Mouse (Mus musculus) colon, adult 2 months (tissue): Measurements from ENCODE around the gene Serpina10. TPM values are rescaled to one million over a fixed set of nuclear protein-coding genes. Genes with fewer than 3 reads are reported as not detected.

ENCODE experiments used
- polyA plus RNA-seq: library from polyadenylated mRNA; depleted of rRNA; stranded (reverse); fragments of >200 nt; gene quantifications from 2 replicates; pipeline ENCODE4 v1.2.3, GENCODE M21; 2012; rRNA removed

Gene Serpina10
- polyA plus RNA-seq: 0.07 and 0.13 TPM in 2 replicates

DNA sequence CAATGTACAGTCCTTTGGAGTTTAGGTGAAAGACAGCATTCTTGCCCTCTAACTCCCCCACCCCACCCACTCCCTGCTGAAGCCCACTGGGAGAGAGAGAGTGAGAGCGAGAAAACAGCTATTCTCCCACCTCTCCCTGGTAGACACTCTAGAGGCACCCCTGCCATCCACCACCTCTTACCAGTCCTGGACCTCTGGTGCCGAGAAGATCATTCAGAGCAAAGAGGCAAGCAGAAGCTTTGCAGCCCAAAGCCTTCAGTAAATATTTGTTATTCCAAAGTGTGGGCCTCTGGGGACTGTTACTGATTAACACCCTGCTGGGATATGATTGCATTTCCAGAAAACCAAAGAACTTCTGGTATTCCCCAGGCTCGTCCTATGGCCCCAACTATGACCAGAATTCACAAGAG lies at the start of gene Serpina10:
Serpina10 (minus strand) TSS at position 242 of the 410 bp plus-strand sequence.

DNA sequence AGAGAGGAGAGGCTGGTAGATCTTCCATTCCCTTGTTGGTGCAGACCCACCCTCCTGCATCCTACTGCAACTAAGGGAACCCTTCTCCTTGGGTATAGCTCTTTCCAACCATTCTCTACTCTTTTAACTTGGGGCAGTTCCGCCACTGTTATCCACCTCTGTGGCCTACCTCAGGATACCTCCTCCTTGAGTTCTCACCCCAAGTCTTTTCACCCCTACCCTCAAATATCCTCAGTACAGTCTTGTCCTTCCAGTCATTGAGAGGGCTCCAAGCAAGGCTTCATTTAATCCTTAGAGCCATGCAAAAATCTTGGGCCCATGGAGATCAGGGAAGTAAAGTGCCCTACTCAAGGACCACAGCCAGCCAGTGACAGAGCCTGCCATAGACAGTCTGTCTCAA lies 44.8 kb upstream of the Serpina10 start, which contains the start of gene Serpina16:
Serpina16 (minus strand) TSS at position 101 of the 400 bp plus-strand sequence.

GRCm38 (mm10) chr12:103656848-103657626 lies 25.8 kb upstream of the Serpina10 start, which contains the start of gene Serpina6:
Gene Serpina6, minus strand, starts transcription at chr12:103657212.

Other genes starting within 250 kb of the Serpina10 start
- 1.7 and 2.0 TPM in 2 replicates for gene Otub2, start 242.8 kb downstream of the Serpina10 start, polyA plus RNA-seq
- gene 9330161L09Rik, start 223.6 kb downstream of the Serpina10 start, polyA plus RNA-seq: 0.38 and 0.50 TPM in 2 replicates
- 19.9 and 27.8 TPM in 2 replicates for gene Ddx24, start 205.6 kb downstream of the Serpina10 start, polyA plus RNA-seq
- gene Ifi27, start 197.2 kb downstream of the Serpina10 start, polyA plus RNA-seq: 150 and 212 TPM in 2 replicates
- gene Ifi27l2a, start 187.8 kb downstream of the Serpina10 start, polyA plus RNA-seq: 288 and 311 TPM in 2 replicates
- gene Ifi27l2b, start 174.2 kb downstream of the Serpina10 start, polyA plus RNA-seq: 123 and 151 TPM in 2 replicates
- gene Ppp4r4, start 99.2 kb downstream of the Serpina10 start, polyA plus RNA-seq: 0.09 and 0.19 TPM in 2 replicates
- not detected in 2 replicates for gene Serpina6, start 25.8 kb upstream of the Serpina10 start, polyA plus RNA-seq
- not detected in 2 replicates for gene Serpina16, start 44.7 kb upstream of the Serpina10 start, polyA plus RNA-seq
- gene Serpina1f, start 64.1 kb upstream of the Serpina10 start, polyA plus RNA-seq: not detected in 2 replicates
- 0.23 TPM in 2 replicates for gene Serpina1d, start 142.1 kb upstream of the Serpina10 start, polyA plus RNA-seq
- 0.48 and 0.62 TPM in 2 replicates for gene Serpina1b, start 198.9 kb upstream of the Serpina10 start, polyA plus RNA-seq
- gene Serpina1a, start 232.1 kb upstream of the Serpina10 start, polyA plus RNA-seq: 0.31 TPM in 1 of 2 replicates, not detected in the other